Mouse (Mus musculus): Measurements from ENCODE around the gene Map1lc3b.

Map1lc3b gene

DNA sequence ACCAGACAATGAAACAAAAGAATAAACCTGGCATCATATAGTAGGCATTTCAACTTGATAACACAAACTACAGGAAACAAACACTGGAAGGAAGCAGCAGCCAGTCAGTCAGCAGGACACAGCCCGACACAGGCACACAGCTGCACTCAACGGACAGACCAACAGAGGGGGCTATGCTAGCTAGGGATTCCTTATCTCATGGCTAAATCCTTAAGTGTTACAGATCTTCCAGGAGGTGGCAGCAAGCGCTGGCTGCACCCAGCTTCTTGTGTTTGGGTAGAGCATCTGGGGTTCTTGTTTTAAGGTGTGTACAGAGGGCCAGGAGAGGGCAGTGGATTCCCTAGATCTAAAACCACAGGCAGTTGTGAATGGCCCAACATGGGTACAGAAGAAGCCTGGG lies 12.7 kb downstream of the Map1lc3b start:
- ATAC-seq (ENCODE audit: insufficient number of reproducible peaks, low FRiP score, low TSS enrichment), result peak; percentile 42; the same call in 1 of the 2 replicates

DNA sequence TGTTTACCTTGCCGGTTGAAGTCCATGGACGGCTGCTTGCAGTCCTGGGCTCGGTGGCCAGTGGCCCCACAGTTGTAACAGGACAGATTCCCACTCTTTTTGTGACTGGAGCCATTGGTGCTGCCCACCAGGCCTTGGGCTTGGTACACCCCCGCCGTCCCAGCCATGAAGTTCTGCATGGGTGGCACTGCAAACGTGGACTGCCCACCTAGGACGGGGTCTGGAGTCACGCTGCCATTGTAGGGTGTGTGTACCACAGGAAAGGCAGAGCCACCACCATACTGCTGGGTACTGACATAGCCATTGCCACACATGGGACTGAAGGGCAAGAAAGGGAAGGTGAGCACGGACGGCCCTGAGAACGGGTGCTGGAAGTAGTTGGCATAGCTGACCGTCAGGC lies 13.6 kb downstream of the Map1lc3b start:
- no peak for ATAC-seq (ENCODE audit: insufficient number of reproducible peaks, low FRiP score, low TSS enrichment)

DNA sequence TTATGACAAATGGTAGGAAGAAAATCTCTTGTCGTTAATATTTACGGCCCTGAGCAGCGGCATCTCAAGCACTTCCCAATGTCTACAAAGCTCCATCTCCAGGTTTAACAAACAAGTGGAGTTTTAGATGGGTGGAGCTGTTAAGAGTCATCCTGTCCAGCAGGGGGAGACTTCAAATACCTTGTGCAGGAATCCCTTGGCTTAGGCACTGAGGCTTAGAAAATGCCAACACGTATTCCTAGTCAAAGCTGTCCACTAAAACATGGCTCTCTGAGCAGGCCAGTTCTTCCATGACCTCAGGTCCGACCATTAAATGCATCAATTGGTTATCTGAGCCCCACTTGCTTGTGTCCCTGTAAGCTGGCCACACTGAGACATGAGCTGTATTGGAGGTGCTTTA lies 17.5 kb downstream of the Map1lc3b start:
- ATAC-seq (ENCODE audit: insufficient number of reproducible peaks, low FRiP score, low TSS enrichment), result no peak

DNA sequence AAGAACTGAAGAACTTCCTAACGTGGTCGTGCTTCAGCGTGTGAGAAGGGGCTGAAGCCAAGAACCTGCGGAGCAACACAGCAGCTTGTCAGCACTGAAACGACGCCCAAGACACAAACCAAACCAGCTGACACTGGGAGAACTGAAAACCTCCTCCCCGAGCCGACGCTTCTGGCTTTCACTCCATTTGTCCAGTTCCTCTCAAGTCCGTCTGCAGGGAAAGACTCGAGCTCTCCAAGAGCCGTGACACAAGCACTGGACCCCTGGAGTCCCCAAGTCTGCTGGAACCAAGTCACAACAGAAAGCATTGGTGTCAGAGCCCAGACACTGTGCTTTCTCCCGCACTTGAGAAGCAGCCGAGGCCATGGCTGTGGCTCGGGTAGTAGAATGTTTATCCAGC lies 19.1 kb downstream of the Map1lc3b start:
- ATAC-seq (ENCODE audit: insufficient number of reproducible peaks, low FRiP score, low TSS enrichment), result no peak

DNA sequence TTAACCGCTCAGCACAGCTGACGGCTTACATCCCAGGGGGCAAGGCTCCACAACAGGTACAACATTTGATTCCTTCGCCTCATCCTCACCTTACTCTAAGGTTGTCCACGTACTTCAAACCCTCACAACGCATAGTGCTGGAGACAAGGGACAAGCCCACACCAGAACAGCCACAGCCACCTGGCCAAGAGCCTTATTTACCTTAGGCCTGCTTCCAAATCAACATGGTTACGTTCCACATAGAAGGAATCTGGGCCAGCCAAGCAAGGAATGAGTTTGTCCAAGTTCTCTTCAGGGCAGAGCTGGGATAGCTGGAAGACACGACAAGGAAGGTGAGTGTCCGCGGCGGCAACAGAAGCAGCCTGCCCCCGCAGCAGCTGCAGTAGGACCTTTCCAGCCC lies 19.8 kb downstream of the Map1lc3b start:
- ATAC-seq (ENCODE audit: insufficient number of reproducible peaks, low FRiP score, low TSS enrichment), result no peak

DNA sequence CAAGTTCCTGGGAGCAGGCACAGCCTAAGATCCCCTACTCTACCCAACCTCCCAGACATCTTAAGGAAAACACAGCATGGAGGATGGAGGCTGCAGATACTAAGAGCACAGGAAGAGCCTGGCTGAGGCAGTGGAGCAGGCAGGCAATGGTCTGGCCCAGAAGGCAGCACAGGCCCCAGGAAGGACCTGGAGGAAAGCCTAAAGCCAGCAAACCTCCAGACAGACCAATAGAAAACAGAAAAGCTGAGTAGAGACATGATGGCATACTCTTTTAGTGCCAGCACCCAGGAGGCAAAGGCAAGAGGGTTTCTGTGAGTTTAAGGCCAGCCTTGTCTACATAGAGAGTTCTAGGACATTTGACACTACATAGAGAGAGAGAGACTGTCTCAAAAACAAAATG lies 23.3 kb downstream of the Map1lc3b start:
- no peak for ATAC-seq (ENCODE audit: insufficient number of reproducible peaks, low FRiP score, low TSS enrichment)

DNA sequence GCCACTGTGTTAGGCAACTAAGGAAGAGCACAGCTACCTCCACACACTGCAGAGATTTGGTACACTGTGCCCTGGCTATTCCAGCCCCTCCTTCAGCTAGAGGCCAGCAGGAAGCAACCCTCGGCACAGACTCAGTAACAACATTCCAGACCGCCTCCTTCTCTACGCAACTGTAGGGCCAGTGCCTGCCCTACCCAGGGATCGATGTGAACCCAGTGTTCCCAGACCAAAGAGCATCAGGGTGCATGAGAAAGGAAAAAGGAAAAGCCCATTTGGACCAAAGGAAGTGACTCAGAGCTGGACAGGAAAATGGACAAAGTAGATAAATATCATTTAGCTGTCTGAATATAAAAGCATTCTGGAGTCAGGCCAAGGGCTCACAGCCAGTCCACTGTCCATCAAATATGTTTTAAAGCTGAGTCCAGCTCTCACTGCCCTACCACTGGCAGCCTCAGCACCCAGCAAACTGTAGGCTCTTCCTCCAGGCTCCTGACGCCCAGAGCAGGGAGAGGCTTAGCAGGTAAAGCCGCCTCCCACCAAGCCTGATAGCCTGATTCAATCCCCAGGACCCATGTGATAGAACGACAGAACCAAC lies 29.3 kb downstream of the Map1lc3b start:
- ATAC-seq (ENCODE audit: insufficient number of reproducible peaks, low FRiP score, low TSS enrichment), result no peak

DNA sequence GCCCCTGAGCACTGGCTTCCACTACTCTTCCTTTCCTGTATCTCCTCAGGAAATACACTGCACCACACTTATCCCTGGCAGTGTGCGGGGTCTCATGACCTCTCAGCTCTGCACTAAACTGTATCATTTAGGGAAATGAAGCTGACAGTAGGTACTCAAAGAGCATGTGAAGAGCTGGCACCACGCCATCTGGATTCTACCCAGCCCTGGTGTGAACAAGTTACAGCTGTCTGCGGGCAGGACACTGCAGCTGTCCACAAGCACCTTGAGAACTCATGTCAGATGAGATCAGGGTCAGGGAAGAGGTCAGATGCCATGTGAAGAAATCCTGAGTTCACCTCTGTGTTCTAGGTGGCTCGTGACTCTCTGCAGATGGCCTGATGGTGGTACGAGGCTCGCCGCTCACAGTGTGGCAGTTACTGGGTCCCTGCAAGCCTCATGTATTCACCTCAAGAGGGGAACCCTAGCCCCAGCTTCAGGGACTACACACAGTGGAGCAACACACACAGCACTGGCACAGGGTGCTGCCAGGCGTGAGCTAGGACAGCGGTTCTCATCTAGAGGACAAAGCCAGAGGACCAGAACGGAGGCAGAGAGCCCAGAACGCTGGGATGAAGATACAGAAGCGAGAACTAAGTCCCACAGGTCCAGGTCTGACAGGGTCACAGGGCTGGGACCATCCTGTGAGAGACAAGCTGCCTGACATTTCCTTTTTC lies 30.8 kb downstream of the Map1lc3b start:
- no peak for ATAC-seq (ENCODE audit: insufficient number of reproducible peaks, low FRiP score, low TSS enrichment)

DNA sequence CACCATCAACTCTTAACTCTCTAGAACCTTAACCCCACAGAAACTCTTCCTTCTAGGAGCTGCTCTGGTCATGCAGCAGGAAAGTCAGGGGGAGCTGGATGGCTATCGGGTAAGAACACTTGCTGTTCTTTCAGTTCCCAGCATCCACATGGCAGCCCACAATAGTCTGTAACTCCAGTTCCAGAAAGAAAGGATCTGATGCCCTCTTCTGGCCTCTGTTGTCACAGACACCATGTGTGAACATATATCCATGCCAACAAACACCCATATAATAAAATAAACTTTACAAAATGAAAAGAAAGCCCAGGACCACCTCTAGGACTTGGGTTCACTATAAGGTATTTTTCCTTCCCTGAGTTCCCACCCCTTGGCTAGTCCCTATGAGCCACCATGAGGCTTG lies 31.7 kb downstream of the Map1lc3b start:
- ATAC-seq (ENCODE audit: insufficient number of reproducible peaks, low FRiP score, low TSS enrichment), result no peak

DNA sequence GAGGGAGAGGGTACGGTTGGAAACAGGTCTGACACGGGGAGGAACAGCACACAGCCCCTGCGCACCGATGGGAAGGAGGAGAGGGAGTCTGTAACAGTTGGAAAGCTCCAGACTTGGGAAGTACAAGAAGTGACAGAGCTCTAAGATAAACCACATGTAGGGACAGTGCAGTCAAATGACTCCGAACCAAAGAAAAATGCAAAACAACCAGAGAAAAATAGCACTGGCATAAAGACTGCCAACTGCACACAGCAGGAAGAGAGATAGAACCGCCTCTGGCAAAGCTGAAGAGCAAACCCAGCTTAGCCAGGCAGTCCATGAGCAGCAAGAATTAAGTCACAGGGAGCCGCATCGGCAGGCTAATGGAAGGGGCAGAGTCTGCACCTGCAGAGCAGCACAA lies 32.9 kb downstream of the Map1lc3b start:
- ATAC-seq (ENCODE audit: insufficient number of reproducible peaks, low FRiP score, low TSS enrichment), result no peak

DNA sequence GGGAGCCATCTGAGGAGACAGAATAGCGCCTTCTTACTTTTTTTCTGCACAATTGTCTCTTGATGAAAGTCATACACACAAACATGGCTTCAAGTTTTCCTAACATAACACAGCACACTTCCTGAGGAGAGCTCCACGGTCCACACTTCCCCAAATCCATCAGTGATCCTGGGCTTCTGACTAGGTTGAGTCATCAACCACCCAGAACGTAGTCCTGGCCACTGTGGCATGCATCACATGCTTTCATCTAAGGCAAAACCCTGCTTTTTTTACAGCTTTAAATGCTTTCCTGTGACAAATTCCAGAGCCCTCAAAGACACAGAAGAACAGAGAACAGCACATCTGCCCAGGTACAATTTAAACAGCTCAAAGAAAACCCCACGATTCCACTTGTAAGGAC lies 38.5 kb downstream of the Map1lc3b start:
- no peak for ATAC-seq (ENCODE audit: insufficient number of reproducible peaks, low FRiP score, low TSS enrichment)

DNA sequence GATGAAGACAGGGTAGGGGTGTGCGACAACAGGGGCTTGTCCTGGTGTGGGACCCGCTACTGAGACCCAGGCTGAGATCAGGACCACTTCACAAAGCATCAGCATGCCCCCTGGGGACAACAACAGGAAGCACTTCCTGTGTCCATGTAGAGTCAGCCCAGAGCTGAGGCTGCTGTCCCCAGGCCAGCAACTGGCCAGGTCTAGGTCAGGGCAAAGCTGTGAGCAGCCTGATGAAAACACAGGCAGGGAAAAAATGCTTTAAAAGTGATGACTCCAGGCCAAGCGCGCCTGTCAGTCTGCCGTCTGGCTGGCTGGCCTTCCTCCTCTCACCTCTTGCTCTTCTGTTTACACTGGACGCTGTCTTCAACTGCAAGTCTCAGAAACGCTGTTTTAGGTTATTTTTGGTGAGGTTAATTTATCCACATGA lies 41.5 kb downstream of the Map1lc3b start:
- ATAC-seq (ENCODE audit: insufficient number of reproducible peaks, low FRiP score, low TSS enrichment), result no peak

DNA sequence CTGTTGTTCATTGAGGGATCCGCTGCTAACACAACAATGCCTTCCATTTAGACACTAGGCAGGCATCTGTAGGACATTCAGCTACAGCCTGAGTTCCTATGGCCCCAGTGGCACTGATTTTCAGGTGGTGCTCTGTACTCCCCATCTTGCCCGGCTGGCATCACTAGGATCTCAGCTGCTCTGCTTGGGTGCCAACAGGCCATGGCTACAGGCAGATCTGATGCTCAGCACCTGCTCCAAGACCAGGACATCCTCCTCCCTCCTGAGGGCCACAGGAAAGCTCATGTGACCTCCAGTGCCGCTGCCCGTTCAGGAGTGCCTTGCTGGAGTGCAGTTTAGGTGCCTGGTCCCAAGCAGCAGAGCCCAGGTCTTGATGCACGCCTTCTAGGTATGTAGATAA lies 42.2 kb downstream of the Map1lc3b start:
- ATAC-seq (ENCODE audit: insufficient number of reproducible peaks, low FRiP score, low TSS enrichment), result peak; percentile 45; the same call in 1 of the 2 replicates

DNA sequence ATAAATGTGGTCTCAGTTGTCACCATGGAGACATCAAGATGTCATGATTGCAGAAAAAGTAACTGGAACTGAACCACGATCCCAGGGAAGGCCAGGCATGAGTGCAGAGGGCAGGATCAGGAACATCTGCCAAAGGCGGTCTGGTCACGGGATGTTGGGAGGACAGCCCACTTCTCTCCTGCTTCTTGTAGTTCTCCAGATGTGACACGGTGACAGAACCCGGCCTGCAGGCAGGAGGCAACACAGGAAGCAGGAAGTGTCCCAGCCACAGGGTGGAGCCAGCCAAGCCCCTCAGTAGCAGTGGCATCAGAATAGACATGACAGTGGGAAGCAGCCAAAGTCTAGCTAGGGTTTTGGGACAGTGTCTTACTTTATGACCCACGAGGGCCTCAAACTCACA lies 45.4 kb downstream of the Map1lc3b start:
- ATAC-seq (ENCODE audit: insufficient number of reproducible peaks, low FRiP score, low TSS enrichment), result no peak

DNA sequence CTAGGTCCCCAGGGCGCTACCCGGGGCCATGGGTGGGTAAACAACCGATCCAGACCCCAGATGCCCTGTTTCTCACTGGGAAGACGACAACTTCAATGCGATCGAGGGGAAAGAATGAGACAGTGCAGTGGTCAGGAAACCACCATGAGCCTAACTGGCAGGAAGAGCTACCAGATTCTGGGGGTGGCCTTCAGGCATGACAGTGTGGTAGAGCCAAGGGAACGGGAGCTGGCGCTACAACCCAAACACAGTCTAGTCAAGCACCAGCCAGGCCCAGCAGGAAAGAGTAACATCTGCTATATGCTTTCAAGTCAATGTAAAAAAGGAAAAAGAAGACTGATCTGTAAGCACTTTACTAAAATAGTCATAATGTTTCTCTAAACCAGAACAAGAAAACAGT lies 46.0 kb downstream of the Map1lc3b start:
- ATAC-seq (ENCODE audit: insufficient number of reproducible peaks, low FRiP score, low TSS enrichment), result no peak

DNA sequence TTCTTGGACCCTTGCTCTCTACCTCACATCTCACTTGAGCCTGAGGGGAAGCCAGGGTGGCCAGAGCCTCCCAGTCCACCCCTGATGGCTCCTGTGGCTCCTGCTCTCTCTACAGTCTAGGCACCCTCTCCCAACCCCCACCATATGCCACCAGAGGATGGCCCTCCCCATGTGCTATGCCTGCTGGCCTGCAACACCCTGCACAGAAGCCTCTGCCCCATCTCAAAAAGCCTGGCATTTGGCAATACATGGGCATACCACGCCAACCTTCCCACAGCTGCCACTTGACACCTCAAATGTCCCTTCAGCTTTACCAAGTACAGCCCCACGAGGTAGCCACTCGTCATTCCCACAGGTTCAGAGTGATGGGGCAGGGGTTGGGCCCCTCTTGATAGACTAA lies 52.6 kb downstream of the Map1lc3b start:
- no peak for ATAC-seq (ENCODE audit: insufficient number of reproducible peaks, low FRiP score, low TSS enrichment)

DNA sequence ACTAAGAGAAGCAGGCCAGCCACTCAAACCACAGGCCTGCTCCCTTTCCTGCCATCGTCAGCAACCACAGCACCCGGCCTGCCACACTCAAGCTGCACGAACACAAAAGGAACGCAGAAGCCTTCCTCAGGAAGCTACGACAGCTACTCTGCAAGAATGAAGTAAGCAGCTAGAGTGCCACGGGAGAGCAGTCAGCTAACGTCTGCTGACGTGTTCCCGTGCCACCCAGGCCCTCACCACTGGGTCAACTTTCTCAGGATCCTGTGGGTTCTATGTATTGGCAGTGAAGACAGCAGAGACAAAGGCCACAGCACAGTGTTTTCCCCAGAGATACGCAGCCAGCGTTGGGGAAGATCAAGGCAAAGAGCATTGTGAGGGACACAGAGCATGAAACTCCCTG lies 53.2 kb downstream of the Map1lc3b start:
- no peak for ATAC-seq (ENCODE audit: insufficient number of reproducible peaks, low FRiP score, low TSS enrichment)

DNA sequence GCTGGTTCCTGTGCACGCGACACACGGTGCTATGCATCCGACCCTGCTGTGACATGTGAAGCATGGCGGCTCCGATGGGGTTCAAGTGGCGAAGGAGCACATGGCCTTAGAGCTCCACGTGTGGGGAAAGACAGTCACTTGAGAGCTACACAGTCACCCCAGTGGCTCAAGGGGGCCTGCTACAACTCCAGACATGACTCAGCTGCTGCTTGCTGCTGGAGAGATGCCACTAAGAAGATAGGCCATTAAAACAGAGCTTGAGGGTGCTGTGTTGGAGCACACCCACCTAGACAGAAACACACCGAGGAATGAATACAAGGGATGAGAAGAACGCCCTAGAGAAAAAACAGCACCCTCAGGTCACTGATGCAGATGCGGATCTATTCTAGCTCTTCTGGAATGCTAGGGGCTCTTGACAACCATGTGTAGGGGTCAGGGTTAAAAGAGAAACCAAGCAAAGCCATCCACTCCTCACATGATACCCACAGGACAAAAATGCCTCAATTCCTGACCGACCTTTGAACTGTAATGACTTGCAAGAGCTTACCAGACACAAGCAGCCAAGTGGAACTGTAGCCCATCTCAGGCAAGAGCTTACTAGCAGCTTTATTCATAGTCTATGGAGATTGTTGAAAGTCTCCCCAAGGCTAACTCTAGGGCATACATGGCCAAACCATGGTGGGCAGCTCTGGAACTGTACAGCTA lies 57.5 kb downstream of the Map1lc3b start:
- ATAC-seq (ENCODE audit: insufficient number of reproducible peaks, low FRiP score, low TSS enrichment), result no peak
